ENCODE assay signal across 27 mouse cellular contexts in the genomic region with DNA sequence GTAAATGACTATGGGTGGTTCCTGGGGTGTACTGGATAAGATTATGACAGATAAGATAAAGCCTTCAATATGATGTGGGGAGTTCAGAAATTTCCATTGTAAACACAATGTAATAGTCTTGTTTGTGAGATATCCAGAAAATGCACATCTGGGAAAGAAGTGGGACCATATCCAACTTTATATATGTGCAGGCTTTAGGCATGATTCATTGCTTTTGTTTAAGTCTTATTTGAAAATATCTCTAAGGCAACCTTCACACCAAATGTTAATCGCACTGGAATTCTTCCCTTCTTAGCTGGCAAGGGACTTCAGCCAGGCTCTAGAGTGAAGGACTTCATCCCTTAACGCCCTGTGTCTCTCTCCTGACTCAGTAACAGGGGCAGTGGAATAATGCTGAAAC.
A peak's percentile ranks its signal among the peaks of the same experiment; 100 is the strongest.
DNase-seq lines count a peak whose midpoint lies in the region; ATAC-seq and TF ChIP-seq lines count a peak whose summit lies in the region.
"Had no signal": no experiment of that assay in that cellular context is flagged by ENCODE, and none has a peak within 500 bp of the region (broad histone marks: within the 10 kb centered on the region; RNA-seq: fewer than 3 reads in every experiment).

No protein-coding gene starts in this region.

- no peak overlapping the region for H3K4me3 ChIP-seq in embryonic facial prominence, embryonic 14.5 days (ENCODE audit: low read depth, low read length)
- no peak overlapping the region for H3K4me3 ChIP-seq in embryonic facial prominence, embryonic 10.5 days
- no peak overlapping the region for H3K4me3 ChIP-seq in limb, embryonic 14.5 days (replicated peaks; ENCODE audit: low read length)
- H3K4me3 ChIP-seq in limb, embryonic 10.5 days = no peak overlapping the region
- no peak overlapping the region for H3K4me3 ChIP-seq in lung, postnatal 0 days (ENCODE audit: low read depth, low read length)
- H3K4me3 ChIP-seq: embryonic facial prominence, embryonic 12.5 days; embryonic facial prominence, embryonic 15.5 days; erythroblast, embryonic 14.5 days; forebrain, embryonic 10.5 days; forebrain, embryonic 12.5 days had no signal

- H3K9me3 ChIP-seq in embryonic facial prominence, embryonic 14.5 days (ENCODE audit: control insufficient read depth, low read length) = no peaks in the 10 kb centered on the region
- H3K9me3 ChIP-seq in embryonic facial prominence, embryonic 10.5 days = 0 out of 2 replicates have a peak, but pooled peaks cover 2% of the 10 kb centered on the region
- no peaks in the 10 kb centered on the region for H3K9me3 ChIP-seq in limb, embryonic 14.5 days (ENCODE audit: control insufficient read depth, low read length)
- H3K9me3 ChIP-seq in limb, embryonic 10.5 days (replicated peaks) = no peaks in the 10 kb centered on the region
- no peaks in the 10 kb centered on the region for H3K9me3 ChIP-seq in lung, postnatal 0 days (ENCODE audit: low read length)
- H3K9me3 ChIP-seq: embryonic facial prominence, embryonic 12.5 days; embryonic facial prominence, embryonic 15.5 days; forebrain, embryonic 12.5 days had no signal

- H3K36me3 ChIP-seq in embryonic facial prominence, embryonic 14.5 days (ENCODE audit: control insufficient read depth, insufficient read depth, low read length) = no peaks in the 10 kb centered on the region
- no peaks in the 10 kb centered on the region for H3K36me3 ChIP-seq in embryonic facial prominence, embryonic 10.5 days (replicated peaks)
- no peaks in the 10 kb centered on the region for H3K36me3 ChIP-seq in limb, embryonic 14.5 days (ENCODE audit: control insufficient read depth, insufficient read depth, low read length)
- no peaks in the 10 kb centered on the region for H3K36me3 ChIP-seq in limb, embryonic 10.5 days
- H3K36me3 ChIP-seq in lung, postnatal 0 days (ENCODE audit: insufficient read depth, low read length) = no peaks in the 10 kb centered on the region
- H3K36me3 ChIP-seq: embryonic facial prominence, embryonic 12.5 days; embryonic facial prominence, embryonic 15.5 days; forebrain, embryonic 10.5 days; forebrain, embryonic 12.5 days; G1E had no signal

- TF ChIP-seq POLR2A in limb, embryonic 14.5 days (IDR thresholded peaks at IDR 0.05; ENCODE audit: borderline replicate concordance, extremely low read depth, insufficient read depth, insufficient read length) = no peak

- no peak for ATAC-seq in embryonic facial prominence, embryonic 14.5 days (ENCODE audit: low read depth)
- no peak for ATAC-seq in limb, embryonic 14.5 days (ENCODE audit: low FRiP score, low read depth)
- peak; percentile 62 for ATAC-seq in lung, postnatal 0 days
- ATAC-seq: CD4-positive, CD25-positive, alpha-beta regulatory T cell, adult 4 months; forebrain, embryonic 14.5 days; forebrain, embryonic 16.5 days had no signal

- no peak overlapping the region for H3K4me2 ChIP-seq in embryonic facial prominence, embryonic 14.5 days (ENCODE audit: low read depth, low read length)
- no peak overlapping the region for H3K4me2 ChIP-seq in limb, embryonic 14.5 days (replicated peaks; ENCODE audit: low read depth, low read length, severe bottlenecking)
- H3K4me2 ChIP-seq in lung, postnatal 0 days (replicated peaks; ENCODE audit: low read depth, low read length) = no peak overlapping the region
- H3K4me2 ChIP-seq: embryonic facial prominence, embryonic 12.5 days; embryonic facial prominence, embryonic 15.5 days; forebrain, embryonic 12.5 days had no signal

- peak; percentile 57 for DNase-seq in embryonic facial prominence, embryonic 14.5 days (ENCODE audit: low spot score)
- no peak for DNase-seq in embryonic facial prominence, embryonic 10.5 days (ENCODE audit: low spot score)
- DNase-seq in limb, embryonic 14.5 days (ENCODE audit: low spot score) = peak; percentile 48
- DNase-seq in limb, embryonic 10.5 days (ENCODE audit: low spot score) = no peak
- peak; percentile 68 for DNase-seq in lung, postnatal 0 days (ENCODE audit: low spot score)
- no peak for DNase-seq in lung, postnatal 14 days
- DNase-seq: adrenal gland, adult 2 months; adrenal gland, postnatal 10 days; adrenal gland, postnatal 25 days; B cell, adult 2 months; cerebellum, adult 11 months; cerebellum, adult 18-20 months; cerebellum, adult 8-10 months; cerebellum, adult 9-11 months; cerebellum, postnatal 14 days; cerebellum, postnatal 36 days; embryo, embryonic 11 days had no signal

- WGBS in embryonic facial prominence, embryonic 14.5 days = 53% methylated on average over 2 of the region's 2 CpGs
- 85% methylated on average over 2 of the region's 2 CpGs for WGBS in embryonic facial prominence, embryonic 10.5 days
- 64% methylated on average over 2 of the region's 2 CpGs for WGBS in limb, embryonic 14.5 days
- 89% methylated on average over 2 of the region's 2 CpGs for WGBS in limb, embryonic 10.5 days
- 32% methylated on average over 2 of the region's 2 CpGs for WGBS in lung, postnatal 0 days

- no peak for TF ChIP-seq EP300 in lung, postnatal 0 days (IDR thresholded peaks at IDR 0.05)

- no peak overlapping the region for H3K9ac ChIP-seq in embryonic facial prominence, embryonic 14.5 days (ENCODE audit: low read depth, low read length)
- H3K9ac ChIP-seq in limb, embryonic 14.5 days (ENCODE audit: low read depth, low read length, severe bottlenecking) = no peak overlapping the region
- no peak overlapping the region for H3K9ac ChIP-seq in lung, postnatal 0 days (replicated peaks; ENCODE audit: low read depth)
- H3K9ac ChIP-seq: embryonic facial prominence, embryonic 12.5 days; embryonic facial prominence, embryonic 15.5 days; forebrain, embryonic 12.5 days had no signal

- no peaks in the 10 kb centered on the region for H3K27me3 ChIP-seq in embryonic facial prominence, embryonic 14.5 days (replicated peaks; ENCODE audit: control insufficient read depth, insufficient read depth, low read length)
- H3K27me3 ChIP-seq in embryonic facial prominence, embryonic 10.5 days (replicated peaks; ENCODE audit: low read depth, poor library complexity, severe bottlenecking) = peaks cover 15% of the 10 kb centered on the region
- no peaks in the 10 kb centered on the region for H3K27me3 ChIP-seq in limb, embryonic 14.5 days (ENCODE audit: control insufficient read depth, insufficient read depth, low read length)
- H3K27me3 ChIP-seq in limb, embryonic 10.5 days (ENCODE audit: low read depth, poor library complexity, severe bottlenecking) = peaks cover 10% of the 10 kb centered on the region
- no peaks in the 10 kb centered on the region for H3K27me3 ChIP-seq in lung, postnatal 0 days (replicated peaks; ENCODE audit: insufficient read depth, low read length)
- H3K27me3 ChIP-seq: CH12.LX; embryonic facial prominence, embryonic 15.5 days had no signal

- TF ChIP-seq CTCF in lung, postnatal 0 days (IDR thresholded peaks at IDR 0.05) = no peak

- no peaks in the 10 kb centered on the region for H3K4me1 ChIP-seq in embryonic facial prominence, embryonic 14.5 days (ENCODE audit: control insufficient read depth, insufficient read depth, low read length)
- peaks cover 8% of the 10 kb centered on the region for H3K4me1 ChIP-seq in embryonic facial prominence, embryonic 10.5 days
- 0 out of 2 replicates have a peak, but pooled peaks cover 3% of the 10 kb centered on the region for H3K4me1 ChIP-seq in limb, embryonic 14.5 days (ENCODE audit: control insufficient read depth, insufficient read depth, low read length)
- peaks cover 27% of the 10 kb centered on the region for H3K4me1 ChIP-seq in limb, embryonic 10.5 days
- H3K4me1 ChIP-seq in lung, postnatal 0 days (ENCODE audit: insufficient read depth, low read depth, low read length) = no peaks in the 10 kb centered on the region

- no peak overlapping the region for H3K27ac ChIP-seq in embryonic facial prominence, embryonic 14.5 days (replicated peaks; ENCODE audit: low read depth, low read length)
- H3K27ac ChIP-seq in embryonic facial prominence, embryonic 10.5 days (replicated peaks) = no peak overlapping the region
- no peak overlapping the region for H3K27ac ChIP-seq in limb, embryonic 14.5 days (replicated peaks; ENCODE audit: low read depth, low read length)
- H3K27ac ChIP-seq in limb, embryonic 10.5 days = no peak overlapping the region
- no peak overlapping the region for H3K27ac ChIP-seq in lung, postnatal 0 days (ENCODE audit: low read length)
- H3K27ac ChIP-seq: embryonic facial prominence, embryonic 12.5 days; embryonic facial prominence, embryonic 15.5 days; forebrain, embryonic 10.5 days; forebrain, embryonic 12.5 days had no signal

Comparison
In these comparisons a context has a peak if more than half of its experiments do, and no peak if none do; other contexts are left out.
1. DNase-seq: peak in embryonic facial prominence, embryonic 14.5 days (single experiment), limb, embryonic 14.5 days (single experiment) and lung, postnatal 0 days (single experiment); none in embryonic facial prominence, embryonic 10.5 days (single experiment), limb, embryonic 10.5 days (single experiment) and lung, postnatal 14 days (single experiment).